Mouse (Mus musculus) testis, adult 2 months (tissue): Measurements from ENCODE around the gene Grm1. TPM values are rescaled to one million over a fixed set of nuclear protein-coding genes. Genes with fewer than 3 reads are reported as not detected.

Source experiments
- H3K27ac ChIP-seq: fragments of 200-500 bp; 2 replicates; pipeline ENCODE4 v1.5.1; 2012; ENCODE audit warnings: low read depth, low read length; ENCODE audit not compliant: control insufficient read depth, insufficient read depth
- H3K27me3 ChIP-seq: fragments of 200-500 bp; 2 replicates; pipeline ENCODE4 v1.6.1; 2012; ENCODE audit warnings: mild to moderate bottlenecking, low read length, moderate library complexity; ENCODE audit not compliant: control insufficient read depth, insufficient read depth
- H3K36me3 ChIP-seq: fragments of 200-500 bp; 2 replicates; pipeline ENCODE4 v1.6.1; 2012; ENCODE audit warnings: mild to moderate bottlenecking, low read length; ENCODE audit not compliant: control insufficient read depth, insufficient read depth
- H3K4me1 ChIP-seq: fragments of 200-500 bp; 2 replicates; pipeline ENCODE4 v1.6.1; 2012; ENCODE audit warnings: low read length; ENCODE audit not compliant: control insufficient read depth, insufficient read depth
- H3K4me3 ChIP-seq: fragments of 200-500 bp; 2 replicates; pipeline ENCODE4 v1.5.1; 2012; ENCODE audit warnings: low read depth, mild to moderate bottlenecking, low read length, moderate library complexity, mixed read lengths; ENCODE audit not compliant: control insufficient read depth
- CTCF ChIP-seq: fragments of 200-500 bp; IDR thresholded peaks from 2 replicates; pipeline ENCODE4 v1.5.1; 2012; ENCODE audit warnings: low read depth, mild to moderate bottlenecking, inconsistent platforms, low read length, moderate library complexity; ENCODE audit not compliant: control insufficient read depth, insufficient read depth, insufficient replicate concordance
- POLR2A ChIP-seq: fragments of 200-500 bp; IDR thresholded peaks from 2 replicates; pipeline ENCODE4 v1.6.1; 2012; ENCODE audit warnings: low read depth, mild to moderate bottlenecking, inconsistent platforms, low read length, moderate library complexity; ENCODE audit not compliant: control insufficient read depth
- polyA plus RNA-seq: library from polyadenylated mRNA; depleted of rRNA; stranded (reverse); fragments of >200 nt; gene quantifications from 2 replicates; pipeline ENCODE4 v1.2.3, GENCODE M21; 2012

Gene Grm1
- polyA plus RNA-seq, 1 experiment: 14.4 TPM

GRCm38 (mm10) chr10:11025764-11026518 lies 56.2 kb downstream of the Grm1 start:
- no peaks in the 10 kb centered on the region for H3K36me3 ChIP-seq
- no peaks in the 10 kb centered on the region for H3K27me3 ChIP-seq
- no peaks in the 10 kb centered on the region for H3K4me1 ChIP-seq
- no peak overlapping the region for H3K4me3 ChIP-seq
- TF ChIP-seq POLR2A (no peak), CTCF (no peak)
- no peak overlapping the region for H3K27ac ChIP-seq

DNA sequence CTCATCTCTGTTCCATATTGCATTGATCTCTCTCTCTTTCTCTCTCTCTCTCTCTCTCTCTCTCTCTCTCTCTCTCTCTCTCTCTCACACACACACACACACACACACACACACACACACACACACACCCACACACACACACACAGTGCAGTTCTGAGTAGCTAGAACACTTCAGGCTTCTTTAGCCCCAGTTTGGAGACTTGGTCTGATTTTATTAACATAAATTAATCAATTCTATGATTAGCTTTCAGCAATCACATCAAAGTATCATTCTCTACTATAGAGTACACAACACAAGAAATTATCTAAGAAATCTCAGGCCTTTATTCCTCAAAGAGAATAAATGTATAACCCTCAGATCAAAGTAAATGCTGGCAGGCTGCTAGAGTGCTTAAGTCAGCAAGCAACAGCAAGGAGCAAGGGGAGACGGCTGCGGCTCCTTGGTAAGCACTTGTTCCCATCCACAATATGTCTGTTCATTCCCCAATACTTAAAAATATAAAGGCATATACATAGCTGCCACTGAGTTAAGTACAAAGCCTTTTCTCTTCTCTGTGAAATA lies 63.1 kb downstream of the Grm1 start:
- Histone ChIP-seq H3K4me3 (no peak overlapping the region), H3K36me3 (no peaks in the 10 kb centered on the region), H3K27me3 (no peaks in the 10 kb centered on the region), H3K27ac (no peak overlapping the region), H3K4me1 (no peaks in the 10 kb centered on the region)
- TF ChIP-seq CTCF (no peak), POLR2A (no peak)

DNA sequence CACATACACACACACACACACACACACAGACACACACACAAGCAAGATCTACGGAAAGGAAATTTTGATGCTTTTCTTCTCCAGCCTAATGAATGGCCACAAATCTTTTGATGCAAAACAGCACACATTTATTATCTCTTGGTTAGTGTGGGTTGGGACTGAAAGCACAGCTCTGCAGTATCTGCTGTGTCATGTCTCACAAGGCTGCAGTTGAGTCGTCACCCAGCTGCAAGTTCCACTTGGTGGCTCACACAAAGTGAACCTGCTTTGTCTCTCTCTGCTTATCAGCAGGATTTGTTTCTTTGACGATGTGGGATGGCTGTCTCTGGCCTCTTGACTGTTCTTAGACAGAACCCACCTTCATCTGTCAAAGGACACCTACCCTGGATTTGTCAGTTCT lies 68.5 kb downstream of the Grm1 start:
- Histone ChIP-seq H3K4me3 (no peak overlapping the region), H3K27me3 (no peaks in the 10 kb centered on the region), H3K4me1 (no peaks in the 10 kb centered on the region), H3K27ac (no peak overlapping the region), H3K36me3 (no peaks in the 10 kb centered on the region)
- TF ChIP-seq POLR2A (no peak), CTCF (no peak)

GRCm38 (mm10) chr10:10996766-10997165 lies 85.4 kb downstream of the Grm1 start:
- H3K4me3 ChIP-seq: no peak overlapping the region
- TF ChIP-seq CTCF (no peak), POLR2A (no peak)
- H3K4me1 ChIP-seq: no peaks in the 10 kb centered on the region
- H3K36me3 ChIP-seq: no peaks in the 10 kb centered on the region
- no peak overlapping the region for H3K27ac ChIP-seq
- no peaks in the 10 kb centered on the region for H3K27me3 ChIP-seq

GRCm38 (mm10) chr10:10991708-10992107 lies 90.4 kb downstream of the Grm1 start:
- TF ChIP-seq POLR2A: no peak
- no peak overlapping the region for H3K27ac ChIP-seq
- H3K4me3 ChIP-seq: no peak overlapping the region
- no peaks in the 10 kb centered on the region for H3K27me3 ChIP-seq
- H3K4me1 ChIP-seq: no peaks in the 10 kb centered on the region
- no peaks in the 10 kb centered on the region for H3K36me3 ChIP-seq

GRCm38 (mm10) chr10:10971311-10971710 lies 110.8 kb downstream of the Grm1 start:
- TF ChIP-seq CTCF (no peak), POLR2A (no peak)
- no peaks in the 10 kb centered on the region for H3K27me3 ChIP-seq
- no peaks in the 10 kb centered on the region for H3K4me1 ChIP-seq
- H3K36me3 ChIP-seq: no peaks in the 10 kb centered on the region
- no peak overlapping the region for H3K27ac ChIP-seq
- H3K4me3 ChIP-seq: no peak overlapping the region

GRCm38 (mm10) chr10:10964490-10965150 lies 117.5 kb downstream of the Grm1 start:
- no peak for TF ChIP-seq CTCF
- TF ChIP-seq POLR2A: no peak
- Histone ChIP-seq H3K4me1 (no peaks in the 10 kb centered on the region), H3K27ac (no peak overlapping the region), H3K36me3 (no peaks in the 10 kb centered on the region), H3K4me3 (no peak overlapping the region), H3K27me3 (no peaks in the 10 kb centered on the region)
